Mouse (Mus musculus) layer of hippocampus, postnatal 25 days (tissue): Measurements from ENCODE around the gene Plxna2. TPM values are rescaled to one million over a fixed set of nuclear protein-coding genes. Genes with fewer than 3 reads are reported as not detected.

Experiments
- DNase-seq, 2 experiments: peaks; one replicate each; pipeline ENCODE4 v3.0.0; 2022; ENCODE audit warnings: mixed read lengths in 2 of 2, low spot score in 1 of 2; ENCODE audit errors: extremely low spot score in 1 of 2
- total RNA-seq, 2 experiments: library from RNA; stranded (reverse); gene quantifications; 2 replicates each; pipeline ENCODE4 v1.2.3; 2021

The Plxna2 gene
- total RNA-seq, 2 experiments from 2014 or later = 65.2 to 77.2 TPM

- no peak for DNase-seq
These were observed 4.2 kb downstream of the Plxna2 start for GRCm38 (mm10) chr1:194622174-194622573.

- DNase-seq = no peak
These were observed 4.7 kb downstream of the Plxna2 start for GRCm38 (mm10) chr1:194622677-194623076.

GRCm38 (mm10) chr1:194623641-194624040, 5.6 kb downstream of the Plxna2 start:
- DNase-seq = no peak

DNA sequence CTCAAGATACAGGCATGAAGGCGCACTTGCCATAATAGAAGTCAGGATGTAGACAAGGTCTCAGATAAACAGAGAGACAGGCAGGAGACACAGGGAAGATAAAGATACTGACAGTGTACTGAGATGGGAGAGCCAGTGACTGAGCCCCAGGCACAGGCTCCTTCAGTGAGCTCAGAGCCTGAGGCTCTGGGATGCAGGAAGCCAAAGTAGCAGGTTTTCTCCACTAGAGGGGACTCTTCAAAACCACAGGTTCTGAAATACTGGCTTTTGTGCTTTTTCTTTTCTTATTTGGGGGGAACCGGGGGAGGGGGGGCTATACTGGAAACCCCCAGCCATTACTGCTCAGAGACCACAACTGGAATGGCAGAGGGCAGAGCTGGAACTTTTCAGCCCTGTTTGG, 6.4 kb downstream of the Plxna2 start:
- no peak for DNase-seq

- DNase-seq = no peak
These were observed 7.0 kb downstream of the Plxna2 start for GRCm38 (mm10) chr1:194624973-194625372.

- DNase-seq = no peak
These were observed 8.1 kb downstream of the Plxna2 start for GRCm38 (mm10) chr1:194626109-194626508.

DNA sequence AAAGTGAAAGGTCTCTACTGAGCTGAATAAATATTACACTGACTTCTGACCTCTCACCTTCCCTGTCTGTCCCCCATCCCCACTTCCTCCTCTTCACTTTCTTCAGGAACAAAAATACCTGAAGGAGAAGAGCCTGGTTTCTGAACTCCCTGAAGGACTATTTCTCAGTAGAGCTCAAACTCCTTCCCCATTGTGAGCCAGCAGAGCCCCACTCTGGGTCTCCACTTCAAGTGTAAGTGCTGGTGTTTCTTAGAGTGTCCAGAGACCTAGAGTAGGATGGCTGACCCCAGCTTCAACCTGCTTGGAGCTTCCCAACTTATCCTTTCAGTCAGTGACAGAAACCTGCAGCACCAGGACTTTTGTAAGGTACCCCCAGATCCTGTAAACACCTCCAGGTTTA, 9.3 kb downstream of the Plxna2 start:
- DNase-seq = no peak

DNA sequence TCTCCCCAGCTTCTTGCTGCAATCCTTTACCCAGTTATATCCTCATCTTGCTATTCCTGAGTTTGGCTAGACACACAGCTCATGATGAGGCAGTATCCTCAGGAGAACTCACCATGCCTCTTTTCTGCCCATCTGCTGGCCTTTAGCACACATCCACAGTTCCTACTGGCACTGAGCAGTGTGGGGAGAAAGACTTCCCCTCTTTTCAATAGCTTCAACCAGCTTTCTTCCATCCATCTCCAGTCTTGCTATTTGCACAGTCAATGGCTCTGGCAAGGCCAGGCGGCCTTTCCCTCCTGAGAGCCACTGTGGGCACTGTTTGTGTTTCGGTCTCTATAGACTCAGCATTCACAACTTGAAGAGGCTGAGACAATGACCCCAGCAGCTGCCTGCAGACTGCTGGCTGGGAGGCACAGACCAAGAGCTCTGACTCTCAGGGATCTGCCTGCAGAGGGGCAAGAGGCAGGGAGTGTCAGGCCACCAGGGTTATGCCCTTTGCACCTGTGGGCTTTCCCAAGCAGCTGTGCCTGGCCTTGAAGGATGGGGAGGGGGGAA, 11.2 kb downstream of the Plxna2 start:
- DNase-seq = no peak

DNA sequence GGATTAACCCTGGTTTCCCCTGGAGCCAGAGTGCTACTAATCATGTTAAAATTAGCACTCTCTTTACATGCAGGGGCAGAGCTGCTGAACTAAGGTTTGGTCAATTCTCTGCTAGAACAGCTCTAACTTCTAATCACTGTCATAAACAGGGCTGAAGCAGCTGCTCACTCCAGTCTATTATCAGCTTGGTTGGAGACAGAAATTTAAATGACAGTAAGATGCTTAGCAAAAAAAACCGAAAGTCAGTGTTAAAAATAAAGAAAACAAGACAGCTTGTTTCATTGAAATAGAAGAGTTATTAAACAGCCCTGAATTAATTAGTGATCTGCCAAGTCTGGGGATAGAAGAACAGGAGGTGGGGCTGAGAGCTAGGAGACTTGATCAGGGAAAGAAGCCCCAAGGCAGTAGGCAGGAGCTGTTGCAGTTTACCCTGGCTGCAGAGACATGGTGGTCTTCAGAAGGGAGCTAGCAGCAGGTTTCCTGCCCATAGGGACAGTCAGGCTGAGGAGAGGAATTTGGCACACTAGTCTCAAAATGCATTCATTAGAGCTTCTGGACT, 12.6 kb downstream of the Plxna2 start:
- DNase-seq = no peak

DNA sequence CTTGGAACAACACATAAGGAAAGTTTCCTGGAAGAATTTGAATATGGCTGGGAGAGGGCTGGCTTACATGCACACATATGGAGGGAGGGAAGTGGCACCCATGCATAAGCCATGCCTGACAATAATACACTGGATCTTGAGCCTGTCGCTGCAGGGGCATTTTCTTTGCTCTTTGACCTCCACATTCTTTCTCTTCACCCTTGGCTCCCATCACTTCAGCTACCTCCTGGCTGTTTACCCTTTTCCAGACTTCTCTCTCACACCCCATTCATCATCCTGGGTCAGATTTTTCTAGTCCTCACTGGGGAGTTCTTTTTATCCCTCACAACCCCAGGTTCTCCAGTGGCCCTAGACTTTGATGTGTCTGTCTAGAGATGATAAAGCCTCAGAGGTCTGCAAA, 13.6 kb downstream of the Plxna2 start:
- DNase-seq = no peak

DNA sequence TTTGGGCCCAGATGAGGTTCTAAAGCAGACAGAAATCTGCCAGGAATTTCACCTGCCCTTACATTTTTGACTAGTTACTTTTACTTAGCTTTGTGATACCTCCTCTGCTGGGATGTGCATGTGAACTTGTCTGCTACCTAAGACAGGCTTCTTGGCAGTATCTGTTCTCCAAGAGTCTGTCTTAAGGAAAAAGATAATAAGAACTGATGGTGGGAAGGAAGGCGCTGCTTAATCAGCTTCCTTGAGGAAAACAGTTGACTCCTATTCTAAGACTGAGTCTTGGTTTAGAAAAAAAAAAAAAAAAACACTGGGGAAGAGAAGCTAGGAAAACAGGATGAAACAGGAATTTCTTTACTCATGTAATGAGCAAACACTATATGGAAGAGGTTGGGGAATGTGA, 14.0 kb downstream of the Plxna2 start:
- DNase-seq = no peak

GRCm38 (mm10) chr1:194635411-194635810, 17.4 kb downstream of the Plxna2 start:
- DNase-seq = no peak

GRCm38 (mm10) chr1:194635942-194636341, 17.9 kb downstream of the Plxna2 start:
- DNase-seq = no peak

- no peak for DNase-seq
These were observed 19.6 kb downstream of the Plxna2 start for GRCm38 (mm10) chr1:194637391-194638304.

DNA sequence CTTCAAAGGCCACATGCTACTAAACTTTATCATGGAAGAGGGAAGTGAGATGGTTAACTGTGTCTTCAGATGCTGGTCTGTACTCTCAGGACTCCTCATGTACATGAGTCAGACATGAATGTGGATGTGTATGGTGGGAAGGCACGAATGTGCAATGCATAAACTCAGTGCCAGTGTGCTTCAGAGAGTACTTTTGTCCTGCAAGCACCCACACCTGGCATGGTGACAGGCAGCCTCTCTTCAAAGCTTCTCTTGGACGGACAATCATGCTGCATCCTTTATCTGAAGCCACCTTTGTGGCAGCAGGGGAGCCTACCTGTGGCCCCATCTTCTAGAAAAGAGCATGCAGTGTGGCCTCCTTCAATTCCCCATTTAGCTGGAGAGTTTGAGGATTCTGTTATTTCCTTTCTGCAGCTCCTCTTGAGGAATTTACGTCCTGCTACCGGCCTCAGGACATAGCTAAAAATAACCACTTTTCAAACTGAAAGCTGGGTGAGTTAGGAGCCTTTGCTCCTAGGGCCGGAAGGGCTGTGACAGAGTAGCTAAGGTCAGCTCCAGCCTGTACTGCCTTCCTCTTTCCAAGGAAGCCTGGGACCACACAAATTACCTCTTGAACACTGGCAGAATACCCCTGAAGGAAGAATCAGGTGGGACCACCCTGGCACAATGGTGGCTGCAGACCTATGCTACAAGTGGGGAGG, 23.7 kb downstream of the Plxna2 start:
- DNase-seq = no peak

DNA sequence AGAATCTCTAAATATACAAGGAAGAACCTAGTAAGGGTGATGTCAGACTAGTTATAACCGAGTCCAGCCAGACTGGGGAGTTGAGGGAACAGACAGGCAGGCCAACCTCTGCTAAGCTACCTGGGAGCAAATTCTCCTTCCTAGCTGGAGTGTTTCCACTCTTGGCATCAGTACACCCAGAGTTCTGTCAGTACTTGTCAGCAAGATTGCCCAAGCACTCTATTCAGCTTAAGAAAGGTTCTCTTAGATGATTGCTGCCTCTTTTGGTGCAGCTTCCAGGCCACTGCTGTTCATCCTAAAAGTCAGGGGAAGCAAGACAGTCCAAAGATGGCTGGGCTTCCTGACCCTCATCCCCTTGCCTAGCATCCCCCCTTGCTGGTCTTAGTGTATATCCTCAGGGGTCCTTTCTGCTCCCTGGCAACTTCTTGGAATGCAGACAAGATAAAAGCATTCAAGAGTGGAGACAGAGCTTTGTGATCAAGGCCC, 24.3 kb downstream of the Plxna2 start:
- DNase-seq = no peak

DNA sequence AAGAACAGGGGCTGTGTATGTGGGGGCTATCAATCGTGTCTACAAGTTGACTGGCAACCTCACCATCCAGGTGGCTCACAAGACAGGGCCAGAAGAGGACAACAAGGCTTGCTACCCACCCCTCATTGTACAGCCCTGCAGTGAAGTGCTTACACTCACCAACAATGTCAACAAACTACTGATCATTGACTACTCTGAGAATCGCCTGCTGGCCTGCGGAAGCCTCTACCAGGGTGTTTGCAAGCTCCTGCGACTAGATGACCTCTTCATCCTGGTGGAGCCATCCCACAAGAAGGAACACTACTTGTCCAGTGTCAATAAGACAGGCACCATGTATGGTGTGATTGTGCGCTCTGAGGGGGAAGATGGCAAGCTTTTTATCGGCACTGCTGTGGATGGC, 25.9 kb downstream of the Plxna2 start:
- no peak for DNase-seq

- DNase-seq = no peak
These were observed 27.9 kb downstream of the Plxna2 start for GRCm38 (mm10) chr1:194645898-194646297.

- no peak for DNase-seq
These were observed 32.1 kb downstream of the Plxna2 start for GRCm38 (mm10) chr1:194650076-194650475.

GRCm38 (mm10) chr1:194650566-194650965, 32.5 kb downstream of the Plxna2 start:
- DNase-seq = no peak

DNA sequence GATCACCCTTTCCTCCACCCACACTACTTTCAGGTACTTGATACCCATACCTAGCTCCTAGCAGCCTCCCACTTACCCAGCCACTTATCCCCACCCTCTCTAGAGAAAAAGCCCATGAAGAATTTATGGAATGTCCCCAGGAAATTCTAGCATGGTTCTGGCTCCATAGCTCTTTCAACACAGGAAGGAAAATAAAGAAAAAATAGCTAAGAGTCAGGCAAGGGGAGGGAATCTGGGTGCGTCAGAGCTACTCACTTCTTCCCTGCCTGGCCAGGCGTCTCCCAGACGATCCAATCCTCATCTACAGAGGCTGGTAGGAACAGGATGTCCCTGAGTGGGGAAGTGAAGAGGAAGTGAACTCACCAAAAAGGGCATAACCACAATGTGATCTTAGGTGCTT, 34.0 kb downstream of the Plxna2 start:
- no peak for DNase-seq
